Mouse (Mus musculus) thymus, postnatal 14 days (tissue): Measurements from ENCODE around the gene Slc35b2.

Source experiments
- DNase-seq: peaks from one replicate; pipeline ENCODE4 v3.0.0; 2021

Gene Slc35b2

DNA sequence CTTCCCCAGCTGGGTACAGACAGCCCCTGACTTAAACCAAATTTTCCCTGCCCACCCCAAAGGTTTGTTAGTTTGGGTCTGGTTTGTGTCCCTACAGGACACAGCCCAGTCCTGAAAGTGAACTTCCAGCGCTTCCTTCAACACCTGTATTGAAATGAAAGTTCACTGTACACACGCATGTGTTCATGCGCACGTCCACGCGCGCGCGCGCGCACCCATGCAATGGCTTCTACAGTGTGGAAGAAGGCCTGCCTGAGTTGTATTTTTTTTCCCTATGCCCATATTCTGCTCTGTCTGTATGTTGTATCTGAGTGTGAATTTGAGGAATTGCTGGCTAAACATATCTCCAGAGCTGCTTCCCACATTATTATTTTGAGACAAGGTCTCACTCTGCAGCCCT, 1.4 kb downstream of the Slc35b2 start:
- no peak for DNase-seq

DNA sequence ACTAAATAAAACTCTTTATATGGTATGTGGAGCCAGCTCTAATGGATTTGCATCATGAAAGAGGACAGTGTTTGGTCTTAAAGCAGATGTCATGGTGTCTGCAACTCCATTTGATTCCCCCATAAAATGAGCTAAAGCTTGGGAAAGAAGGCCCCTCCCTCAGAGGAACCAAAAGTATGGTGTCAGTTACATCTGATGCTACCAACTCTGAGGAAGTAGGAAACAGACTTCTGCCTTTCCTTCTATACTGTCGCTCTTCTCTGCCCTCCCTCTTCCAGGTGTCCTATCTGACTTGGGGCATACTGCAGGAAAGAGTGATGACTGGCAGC, 2.3 kb downstream of the Slc35b2 start:
- no peak for DNase-seq

DNA sequence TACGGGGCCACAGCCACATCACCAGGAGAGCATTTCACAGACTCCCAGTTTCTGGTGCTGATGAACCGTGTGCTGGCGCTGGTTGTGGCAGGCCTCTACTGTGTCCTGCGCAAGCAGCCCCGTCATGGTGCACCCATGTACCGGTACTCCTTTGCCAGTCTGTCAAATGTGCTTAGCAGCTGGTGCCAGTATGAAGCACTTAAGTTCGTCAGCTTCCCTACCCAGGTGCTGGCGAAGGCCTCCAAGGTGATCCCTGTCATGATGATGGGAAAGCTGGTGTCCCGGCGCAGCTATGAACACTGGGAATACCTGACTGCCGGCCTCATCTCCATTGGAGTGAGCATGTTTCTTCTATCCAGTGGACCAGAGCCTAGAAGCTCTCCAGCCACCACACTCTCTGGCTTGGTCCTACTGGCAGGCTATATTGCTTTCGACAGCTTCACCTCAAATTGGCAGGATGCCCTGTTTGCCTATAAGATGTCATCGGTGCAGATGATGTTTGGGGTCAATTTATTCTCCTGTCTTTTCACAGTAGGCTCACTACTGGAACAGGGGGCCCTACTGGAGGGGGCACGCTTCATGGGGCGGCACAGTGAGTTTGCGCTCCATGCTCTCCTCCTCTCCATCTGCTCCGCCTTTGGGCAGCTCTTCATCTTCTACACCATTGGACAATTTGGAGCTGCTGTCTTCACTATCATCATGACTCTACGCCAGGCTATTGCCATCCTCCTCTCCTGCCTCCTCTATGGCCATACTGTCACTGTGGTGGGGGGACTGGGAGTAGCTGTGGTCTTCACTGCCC, 2.9 kb downstream of the Slc35b2 start:
- DNase-seq: no peak

DNA sequence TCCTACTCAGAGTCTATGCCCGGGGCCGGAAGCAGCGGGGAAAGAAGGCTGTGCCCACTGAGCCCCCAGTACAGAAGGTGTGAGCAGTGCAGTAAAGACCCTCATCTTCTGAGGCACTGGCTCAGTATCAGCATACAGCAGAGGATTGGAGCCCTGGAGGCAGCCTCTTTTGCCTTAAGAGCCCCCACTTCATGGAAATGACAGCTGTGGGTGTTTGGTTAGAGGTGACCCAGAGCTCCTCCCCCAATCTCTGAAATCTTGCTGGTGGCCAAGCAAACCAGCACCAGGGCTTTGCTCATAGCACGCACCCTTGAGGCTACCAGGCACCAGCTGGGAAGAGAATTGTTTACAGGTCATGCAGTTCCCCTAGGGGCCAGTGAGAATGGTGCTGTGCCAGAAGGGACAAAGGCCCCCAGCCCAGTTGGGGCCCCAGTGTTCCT, 3.5 kb downstream of the Slc35b2 start:
- DNase-seq: no peak

DNA sequence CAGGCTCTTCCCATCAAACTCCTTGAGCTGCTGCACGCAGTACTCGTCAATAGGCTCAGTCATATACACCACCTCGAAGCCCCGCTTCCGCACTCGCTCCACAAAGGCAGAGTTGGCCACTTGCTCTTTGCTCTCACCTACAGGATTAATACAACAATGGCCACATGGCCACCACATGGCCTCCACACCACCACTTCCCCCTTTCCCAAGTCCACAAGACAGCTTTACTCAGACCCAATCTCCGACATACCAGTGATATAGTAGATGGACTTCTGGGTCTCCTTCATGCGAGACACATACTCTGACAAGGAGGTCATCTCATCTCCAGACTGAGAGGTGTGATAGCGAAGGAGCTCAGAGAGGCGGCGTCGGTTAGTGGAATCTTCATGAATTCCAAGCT, 5.3 kb downstream of the Slc35b2 start:
- DNase-seq: no peak

DNA sequence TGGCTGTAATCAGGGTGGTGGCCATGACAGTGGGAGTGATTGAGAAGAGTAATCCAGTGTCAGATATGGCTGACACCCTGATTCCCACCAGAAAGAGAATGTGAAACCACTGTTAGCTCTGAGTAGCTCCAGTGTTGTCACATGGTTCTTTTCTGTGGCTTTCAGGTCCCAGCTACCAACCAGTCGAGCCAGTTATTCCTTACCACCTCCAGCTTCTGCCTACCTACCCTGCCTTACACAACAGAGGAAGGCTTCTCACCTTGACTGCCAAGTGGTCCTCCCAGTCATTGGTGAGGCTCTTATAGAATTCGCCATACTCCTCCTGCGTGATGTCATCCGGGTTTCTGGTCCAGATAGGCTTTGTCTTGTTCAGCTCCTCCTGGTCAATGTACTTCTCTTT, 6.3 kb downstream of the Slc35b2 start:
- DNase-seq: no peak

DNA sequence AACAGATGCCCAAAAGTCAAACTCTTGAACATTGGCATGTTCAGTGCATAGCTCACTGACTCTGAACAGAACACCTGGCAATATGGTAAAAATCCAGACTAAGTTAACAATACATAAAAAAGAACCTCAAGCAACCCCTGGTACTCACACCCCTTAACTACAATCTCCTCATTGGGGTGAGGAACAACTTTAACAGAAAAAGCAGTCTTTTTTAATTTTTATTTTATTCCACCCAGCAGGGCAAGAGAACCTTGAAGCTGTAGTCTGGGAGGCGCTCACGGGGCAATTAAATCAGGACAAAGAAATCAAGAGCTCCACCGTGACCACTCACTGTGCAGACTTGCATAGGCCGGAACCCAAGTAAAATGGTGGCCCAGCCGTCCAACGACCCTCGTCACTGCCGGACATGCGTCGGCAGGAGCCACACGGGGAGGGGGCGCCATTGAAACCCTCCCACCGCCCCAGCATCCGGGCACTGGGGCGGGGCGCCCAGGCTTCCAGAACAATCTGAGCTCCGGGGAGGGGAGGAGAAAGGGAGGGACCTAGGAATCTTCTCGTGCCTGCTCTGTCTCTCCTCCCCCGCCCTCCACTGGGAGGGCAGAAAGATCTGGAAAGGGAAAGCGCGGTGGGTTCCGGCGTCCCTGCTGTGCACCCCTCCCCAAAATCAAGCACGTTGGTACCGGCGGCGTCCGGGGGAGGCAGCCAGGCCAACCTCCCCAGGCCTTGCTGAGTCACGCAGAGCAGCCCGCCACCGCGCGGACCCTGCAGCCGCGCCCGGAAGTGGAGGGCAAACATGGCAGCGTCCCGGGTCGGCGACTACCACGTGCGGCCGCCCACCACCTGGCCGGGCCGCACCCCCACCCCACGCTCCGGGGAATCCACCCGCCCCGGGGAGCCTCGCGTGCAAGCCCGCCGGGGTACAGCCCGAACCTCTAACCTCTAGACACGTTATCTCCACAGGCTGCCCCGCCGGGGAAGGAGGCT, 8.7 kb downstream of the Slc35b2 start:
- peak; percentile 81 for DNase-seq

DNA sequence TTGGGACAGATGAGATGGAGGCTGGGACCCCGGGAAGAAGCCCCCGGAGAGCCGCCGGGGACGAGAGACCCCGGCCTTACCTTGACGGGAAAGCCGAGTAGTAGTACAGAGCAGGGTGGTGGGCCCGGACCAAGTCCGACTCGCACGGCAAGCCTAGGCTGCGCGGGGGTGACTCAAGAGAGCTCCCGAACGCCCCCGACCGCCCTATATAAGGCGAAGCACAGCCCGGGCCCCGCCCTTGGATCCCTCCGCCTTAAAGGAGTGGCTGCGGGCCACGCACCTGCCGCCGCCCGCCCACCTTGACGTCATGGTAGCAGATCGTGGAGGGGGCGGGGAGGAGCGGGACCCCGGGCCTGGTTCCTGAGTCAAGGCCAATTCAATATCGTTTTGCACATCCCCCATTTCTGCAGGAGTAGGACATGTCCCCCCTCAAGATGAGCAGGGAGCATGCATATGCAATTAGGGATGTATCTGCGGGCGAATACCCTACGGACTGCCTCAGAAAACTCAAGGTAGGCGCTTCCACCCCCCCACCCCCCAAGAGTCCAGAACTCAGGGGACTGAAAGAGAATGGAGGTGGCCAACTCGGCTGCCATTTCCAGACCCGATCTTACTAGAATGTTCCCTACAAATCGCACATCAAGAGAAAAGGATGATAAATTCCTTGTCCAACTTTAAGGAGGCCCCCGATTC, 9.6 kb downstream of the Slc35b2 start, which contains the start of gene Hsp90ab1:
Gene Hsp90ab1, minus strand, starts transcription at position 185 of the 693 bp plus-strand sequence.
- peak; percentile 100 for DNase-seq

DNA sequence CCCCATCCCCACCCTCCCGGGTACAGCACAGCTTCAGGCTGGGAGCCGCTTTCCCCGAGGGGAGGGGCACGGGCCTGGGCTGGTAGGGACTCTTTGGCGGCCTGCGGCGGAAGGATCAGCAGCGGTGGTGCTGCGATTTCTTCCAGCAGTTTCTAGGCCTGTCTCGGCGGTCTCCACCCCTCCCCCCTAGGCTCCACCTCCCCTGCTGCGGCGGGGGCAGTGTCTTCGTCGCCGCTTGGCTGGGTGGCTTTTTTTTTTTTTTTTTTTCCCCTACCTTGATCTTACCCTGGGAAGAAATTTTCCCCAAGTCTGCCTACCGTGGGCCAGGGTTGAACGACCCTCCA, 10.1 kb downstream of the Slc35b2 start:
- peak; percentile 99 for DNase-seq

DNA sequence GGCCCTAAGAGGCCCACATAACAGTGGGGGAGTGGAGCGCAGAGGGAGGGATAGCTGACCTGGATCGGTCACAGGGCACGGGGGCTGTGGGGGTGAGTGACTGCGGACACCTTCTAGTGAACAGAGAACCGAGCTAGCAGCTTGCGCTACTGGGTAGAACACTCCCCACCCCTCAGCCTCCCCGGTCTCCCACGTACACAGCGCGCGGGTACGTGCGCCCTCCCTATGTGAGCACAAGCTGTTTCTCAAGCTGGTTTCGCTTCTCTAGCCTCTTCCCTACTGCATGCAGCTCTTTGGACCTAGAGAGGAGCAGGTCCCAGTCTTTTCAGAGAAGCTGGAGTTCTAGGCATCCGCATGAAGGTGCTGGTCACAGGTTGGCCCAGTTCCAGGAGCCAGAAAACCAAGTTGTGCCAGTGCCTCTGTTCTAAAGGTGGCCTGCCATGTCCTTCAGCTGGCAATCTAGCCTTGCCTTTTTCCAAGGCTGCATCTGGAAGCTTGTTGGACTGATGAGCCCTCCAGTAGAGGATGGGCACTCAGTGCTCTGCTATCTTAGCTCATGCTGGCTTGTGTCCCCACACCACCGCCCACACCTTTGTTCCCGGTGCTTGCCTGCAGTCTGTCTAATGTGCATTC, 10.6 kb downstream of the Slc35b2 start:
- DNase-seq: peak; percentile 84

DNA sequence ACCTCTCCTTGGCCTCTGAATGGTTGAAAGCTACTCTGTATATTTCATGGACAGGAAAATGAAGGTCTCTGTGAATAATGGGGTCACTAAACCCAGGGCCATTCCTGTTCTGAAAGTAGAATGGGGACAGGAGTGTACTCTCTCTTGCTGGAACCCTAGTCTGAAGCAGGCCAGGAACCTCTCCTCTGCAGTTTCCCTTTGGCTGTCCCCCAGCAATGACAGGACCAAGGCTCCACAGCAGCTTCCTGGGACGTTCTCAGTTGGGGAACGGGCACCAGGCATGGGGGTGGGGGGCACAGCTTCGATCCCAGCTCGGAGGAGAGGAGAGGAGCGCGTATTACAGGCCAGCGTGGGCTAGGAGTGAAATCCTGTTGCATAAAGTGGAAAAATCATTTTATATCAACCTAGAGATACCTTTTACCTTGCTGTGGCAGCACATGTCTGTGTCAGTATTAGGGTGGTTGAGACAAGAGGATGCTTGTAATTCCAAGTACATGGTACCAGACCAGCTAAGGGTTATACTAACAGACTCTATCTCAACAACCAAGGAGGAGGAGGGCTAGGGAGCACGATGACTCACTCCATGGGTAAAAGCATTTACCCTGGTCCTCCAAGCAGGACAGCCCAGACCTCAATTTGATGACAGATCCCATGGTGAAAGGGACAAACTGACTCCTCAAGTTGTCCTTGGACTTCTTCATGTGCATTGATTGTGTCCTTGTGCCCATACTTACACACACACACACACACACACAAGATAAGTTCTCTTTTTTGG, 11.6 kb downstream of the Slc35b2 start:
- DNase-seq: no peak

DNA sequence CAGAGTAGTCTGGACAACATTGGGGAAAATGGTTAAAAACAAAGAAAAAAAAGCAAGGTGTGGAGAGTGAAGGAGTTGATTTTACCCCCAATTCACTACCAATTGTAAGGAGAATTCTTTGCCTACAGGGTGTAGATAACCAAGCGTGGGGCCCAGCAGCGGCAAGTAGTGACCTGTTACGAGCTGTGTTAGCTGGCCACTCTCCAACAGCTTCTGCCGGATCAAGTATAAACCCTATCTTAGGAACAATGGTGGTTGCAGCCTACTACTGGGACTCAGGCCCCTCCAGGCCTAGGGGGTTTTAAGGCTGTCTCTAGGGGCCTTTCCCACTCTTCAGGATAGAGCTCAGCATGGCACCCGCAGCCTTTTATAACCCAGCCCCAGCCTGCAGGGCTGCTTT, 14.6 kb downstream of the Slc35b2 start:
- no peak for DNase-seq

DNA sequence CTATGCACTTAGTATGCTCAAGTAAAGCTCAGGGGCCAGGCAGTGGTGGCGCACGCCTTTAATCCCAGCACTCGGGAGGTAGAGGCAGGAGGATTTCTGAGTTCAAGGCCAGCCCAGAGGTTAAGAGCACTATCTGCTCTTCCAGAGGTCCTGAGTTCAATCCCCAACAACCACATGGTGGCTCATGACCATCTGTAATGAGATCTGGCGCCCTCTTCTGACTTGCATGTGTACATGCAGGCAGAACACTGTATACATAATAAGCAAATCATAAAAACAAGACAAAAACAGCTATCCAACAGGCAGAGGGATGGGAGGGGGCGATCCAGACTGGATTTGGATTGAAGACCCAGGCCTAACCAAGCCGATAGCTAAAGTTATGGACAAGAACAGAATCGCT, 15.2 kb downstream of the Slc35b2 start:
- DNase-seq: peak; percentile 59

DNA sequence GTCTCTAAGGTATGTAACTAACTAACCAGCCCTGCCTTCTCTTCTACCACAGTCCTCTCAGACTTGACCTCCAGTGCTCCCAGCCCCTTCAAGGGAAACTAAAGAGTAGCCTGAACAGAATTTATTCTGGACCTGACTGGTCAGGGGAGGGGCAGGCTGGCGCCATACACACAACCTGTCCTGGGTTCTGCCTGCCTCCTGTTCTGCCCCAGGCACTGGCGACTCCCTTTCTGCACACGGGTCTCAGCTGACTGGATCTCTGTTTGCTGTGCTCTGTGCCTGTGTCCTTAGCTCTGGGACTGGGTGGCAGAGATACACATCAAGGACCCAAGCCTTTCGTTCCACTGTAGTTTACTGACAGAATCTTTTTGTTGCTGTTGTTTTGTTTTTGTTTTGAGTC, 15.9 kb downstream of the Slc35b2 start:
- no peak for DNase-seq

DNA sequence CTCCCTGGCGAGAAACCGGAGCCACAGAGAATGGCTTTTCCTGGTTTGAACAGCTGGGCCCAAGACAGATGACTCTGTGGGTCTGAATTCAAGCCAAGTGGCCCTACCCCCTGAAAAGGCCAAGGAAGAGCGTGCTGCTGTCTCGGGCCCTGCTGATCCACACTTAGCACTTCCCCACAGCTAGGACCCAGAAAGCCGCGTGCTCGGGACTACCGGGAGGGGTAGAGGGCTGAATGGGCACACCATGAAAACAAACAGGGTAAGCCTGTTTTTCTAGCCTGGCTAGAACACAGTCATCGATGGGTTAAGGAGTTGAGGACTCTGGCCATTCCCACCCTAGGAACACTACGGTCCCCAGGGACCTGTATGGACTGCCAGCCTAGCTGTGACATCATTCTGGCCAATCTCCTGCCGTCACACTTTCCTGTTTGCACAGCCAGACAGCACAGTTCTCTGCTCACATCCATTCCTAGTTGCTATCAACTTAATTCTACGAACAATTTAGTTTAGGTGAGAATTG, 17.3 kb downstream of the Slc35b2 start:
- no peak for DNase-seq

DNA sequence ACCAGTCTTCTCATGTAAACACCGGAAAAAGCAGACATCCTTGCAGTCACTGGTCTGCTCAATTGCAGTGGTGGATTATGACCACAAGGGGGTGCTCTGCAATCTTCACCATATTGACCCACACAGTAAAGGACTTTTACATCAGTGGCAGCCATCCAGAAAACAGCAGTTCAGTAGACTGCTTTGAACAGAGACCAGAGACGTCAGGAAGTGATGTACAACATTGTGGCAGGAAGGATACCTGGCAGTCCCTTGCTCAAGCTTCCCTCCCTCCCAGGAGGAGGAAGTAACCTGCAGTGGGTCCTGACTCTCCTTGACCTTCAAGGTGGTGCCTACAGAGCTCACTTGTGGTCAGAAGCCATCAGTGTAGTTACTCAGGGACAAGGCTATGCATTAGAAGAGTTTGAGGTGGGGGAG, 17.9 kb downstream of the Slc35b2 start:
- DNase-seq: peak; percentile 80

DNA sequence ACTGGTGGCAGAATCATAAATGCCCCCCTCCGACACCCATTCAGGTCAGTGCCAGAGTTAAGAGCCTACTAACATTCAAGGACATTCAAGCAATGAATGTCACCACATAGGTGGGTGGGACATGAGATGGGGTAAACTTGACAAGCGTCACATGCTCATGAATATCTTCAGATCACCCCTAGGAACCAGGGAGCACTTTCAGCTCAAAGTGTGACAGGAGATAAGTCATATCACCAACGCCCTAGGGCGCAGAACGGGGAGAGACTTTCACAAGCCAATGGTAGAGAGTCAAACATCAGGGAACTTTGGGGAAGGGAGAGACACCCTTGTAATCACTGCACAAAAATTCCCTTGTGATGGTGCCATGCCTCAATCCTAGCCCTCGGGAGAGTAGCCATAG, 18.5 kb downstream of the Slc35b2 start:
- DNase-seq: no peak

DNA sequence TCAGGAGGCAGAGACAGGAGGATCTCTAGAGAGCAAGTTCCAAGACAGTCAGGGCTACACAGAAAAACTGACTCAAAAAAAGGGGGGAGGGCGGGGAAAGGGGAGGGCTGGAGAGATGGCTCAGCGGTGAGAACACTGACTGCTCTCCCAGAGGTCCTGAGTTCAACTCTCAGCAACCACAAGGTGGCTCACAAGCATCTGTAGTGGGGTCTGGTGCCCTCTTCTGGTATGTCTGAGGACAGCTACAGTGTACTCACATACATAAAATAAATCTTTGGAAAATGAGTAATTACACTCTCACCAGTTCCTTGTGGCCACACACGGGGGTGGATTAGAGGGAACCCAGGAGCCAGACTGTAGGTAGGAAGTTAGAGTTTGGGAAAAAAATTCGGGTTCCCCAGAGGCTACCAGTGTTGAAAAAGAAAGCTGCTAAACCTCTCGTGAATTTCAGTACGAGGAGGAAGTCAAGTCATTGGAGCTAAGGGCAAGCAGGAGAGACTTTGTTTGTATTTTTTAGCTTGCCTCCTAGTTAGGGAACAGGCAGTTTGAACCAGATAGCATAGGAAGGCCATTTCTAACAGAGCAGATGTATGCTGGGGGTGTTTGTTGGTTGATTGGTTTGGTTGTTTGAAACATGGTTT, 19.2 kb downstream of the Slc35b2 start:
- DNase-seq: peak; percentile 55

DNA sequence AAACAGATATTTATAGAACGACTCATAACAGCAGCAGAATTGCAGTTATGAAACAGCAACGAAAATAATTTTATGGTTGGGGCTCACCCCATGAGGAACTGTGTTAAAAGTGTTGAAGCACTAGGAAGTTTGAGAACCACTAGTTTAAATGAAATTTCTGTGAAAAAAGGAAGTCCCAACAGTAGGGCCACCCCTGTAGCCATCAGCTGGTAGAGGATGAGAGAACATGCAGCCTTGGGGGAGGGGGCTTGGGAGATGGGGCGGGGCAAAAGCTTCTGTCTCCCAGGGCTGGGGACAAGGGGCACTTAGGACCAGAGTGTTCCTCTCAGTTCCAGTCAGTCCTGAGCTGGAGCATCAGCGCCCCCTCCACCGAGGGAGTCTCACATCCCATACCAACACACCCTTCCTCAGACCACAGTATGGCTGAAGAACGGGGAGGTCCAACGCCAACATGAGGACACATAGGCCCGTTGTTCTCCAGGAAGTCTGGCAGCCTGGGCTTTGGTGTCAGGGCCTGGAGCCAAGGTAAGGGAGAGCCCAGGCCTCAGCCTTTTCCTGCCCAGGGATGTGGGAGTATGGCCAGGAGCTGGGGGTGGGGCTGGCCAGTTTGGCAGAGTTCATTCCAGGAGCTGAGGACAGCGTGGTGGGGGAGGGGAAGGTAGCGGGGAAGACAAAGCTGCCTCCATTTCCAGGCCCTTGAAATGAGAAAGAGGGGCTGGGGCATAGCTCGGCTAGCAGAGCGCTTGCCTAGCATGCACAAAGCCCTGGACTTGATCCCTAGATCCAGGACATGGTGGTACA, 20.6 kb downstream of the Slc35b2 start:
- peak; percentile 38 for DNase-seq

DNA sequence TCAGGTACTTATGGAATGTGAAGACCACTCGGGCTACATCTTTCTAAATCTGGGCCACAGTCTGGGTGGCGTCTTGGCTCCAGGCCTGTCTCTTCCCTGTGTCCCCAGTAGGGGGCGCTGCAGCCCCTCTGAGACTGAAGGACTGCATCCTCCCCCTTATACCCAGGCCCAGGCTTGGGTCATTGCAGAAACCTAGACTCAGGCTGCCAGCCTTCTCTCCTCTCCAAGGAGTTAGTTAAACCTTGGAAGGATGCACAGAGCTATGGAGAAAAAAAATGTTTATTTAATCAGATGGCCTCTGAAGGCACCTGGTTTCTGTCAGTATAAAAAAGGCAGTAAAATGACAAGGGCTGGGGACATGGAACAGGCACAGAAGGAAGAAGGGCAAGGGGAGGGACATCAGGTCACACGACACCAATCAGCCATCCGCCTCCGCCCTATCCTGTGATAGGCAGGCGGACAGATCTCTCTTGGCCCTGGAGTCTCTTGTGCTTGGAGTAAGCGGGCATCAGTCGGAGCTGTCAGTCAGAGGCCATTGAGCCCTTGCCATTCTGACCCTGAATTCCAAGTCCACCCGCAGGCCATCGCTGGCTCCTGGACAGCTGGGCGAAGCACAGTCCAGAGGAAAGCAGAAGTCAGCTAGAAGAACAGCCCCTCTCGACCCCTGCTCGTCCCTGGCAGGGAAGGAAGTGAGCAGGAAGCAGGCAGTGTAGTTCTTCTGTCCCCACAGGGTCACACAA, 21.4 kb downstream of the Slc35b2 start:
- DNase-seq: peak; percentile 85
